Mouse (Mus musculus): ENCODE measurements around the gene Tmtc2. TPM values are rescaled to one million over a fixed set of nuclear protein-coding genes. Genes with fewer than 3 reads are reported as not detected.

The Tmtc2 gene
- polyA plus RNA-seq, 1 experiment = 1.1 TPM

DNA sequence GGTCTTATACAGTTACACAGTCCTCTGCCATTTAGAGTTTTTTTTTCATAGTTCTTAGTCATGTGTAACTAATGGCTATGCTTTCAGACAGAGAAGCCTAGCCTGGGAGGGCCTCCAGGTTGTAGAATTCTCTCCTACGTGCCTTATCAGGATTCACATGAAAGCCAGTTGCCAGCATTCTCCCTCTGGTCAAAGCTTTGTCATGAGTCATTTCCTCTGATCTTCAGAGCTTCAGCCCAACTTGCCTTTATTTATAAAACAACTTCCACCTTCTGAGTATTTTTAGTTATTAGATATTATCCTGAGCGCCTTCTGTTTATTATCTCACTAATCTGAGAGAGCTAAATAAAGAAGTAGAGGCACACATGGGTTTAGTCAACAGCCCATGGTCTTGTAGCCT lies 5.1 kb upstream of the Tmtc2 start:
- H3K4me3 ChIP-seq (ENCODE audit: low read depth, low read length) = no peak overlapping the region
- no peaks in the 10 kb centered on the region for H3K36me3 ChIP-seq (ENCODE audit: control insufficient read depth, insufficient read depth, low read length, poor library complexity, severe bottlenecking)
- H3K9ac ChIP-seq (ENCODE audit: low read depth, poor library complexity, severe bottlenecking) = no peak overlapping the region
- no peaks in the 10 kb centered on the region for H3K9me3 ChIP-seq (replicated peaks; ENCODE audit: control insufficient read depth, insufficient read depth, low read length, poor library complexity, severe bottlenecking)
- no peak overlapping the region for H3K27ac ChIP-seq (ENCODE audit: insufficient read depth, low read length)
- TF ChIP-seq CTCF (IDR thresholded peaks at IDR 0.05; ENCODE audit: low read depth, low read length) (no peak), POLR2A (IDR thresholded peaks at IDR 0.05; ENCODE audit: insufficient read depth, low read length) (no peak), EP300 (IDR thresholded peaks at IDR 0.05; ENCODE audit: insufficient read depth, low read depth, low read length) (no peak)
- H3K4me1 ChIP-seq (ENCODE audit: control insufficient read depth, insufficient read depth, low read length) = no peaks in the 10 kb centered on the region
- no peaks in the 10 kb centered on the region for H3K27me3 ChIP-seq (ENCODE audit: control insufficient read depth, insufficient read depth, low read length, poor library complexity, severe bottlenecking)

- Histone ChIP-seq H3K9me3 (replicated peaks; ENCODE audit: control insufficient read depth, insufficient read depth, low read length, poor library complexity, severe bottlenecking) (no peaks in the 10 kb centered on the region), H3K27me3 (ENCODE audit: control insufficient read depth, insufficient read depth, low read length, poor library complexity, severe bottlenecking) (no peaks in the 10 kb centered on the region), H3K4me3 (ENCODE audit: low read depth, low read length) (no peak overlapping the region), H3K9ac (ENCODE audit: low read depth, poor library complexity, severe bottlenecking) (no peak overlapping the region), H3K27ac (ENCODE audit: insufficient read depth, low read length) (no peak overlapping the region), H3K4me1 (ENCODE audit: control insufficient read depth, insufficient read depth, low read length) (no peaks in the 10 kb centered on the region), H3K36me3 (ENCODE audit: control insufficient read depth, insufficient read depth, low read length, poor library complexity, severe bottlenecking) (no peaks in the 10 kb centered on the region)
- no peak for TF ChIP-seq CTCF (IDR thresholded peaks at IDR 0.05; ENCODE audit: low read depth, low read length)
- no peak for TF ChIP-seq EP300 (IDR thresholded peaks at IDR 0.05; ENCODE audit: insufficient read depth, low read depth, low read length)
- no peak for TF ChIP-seq POLR2A (IDR thresholded peaks at IDR 0.05; ENCODE audit: insufficient read depth, low read length)
Measured at GRCm38 (mm10) chr10:105578291-105578845, 4.1 kb upstream of the Tmtc2 start.

DNA sequence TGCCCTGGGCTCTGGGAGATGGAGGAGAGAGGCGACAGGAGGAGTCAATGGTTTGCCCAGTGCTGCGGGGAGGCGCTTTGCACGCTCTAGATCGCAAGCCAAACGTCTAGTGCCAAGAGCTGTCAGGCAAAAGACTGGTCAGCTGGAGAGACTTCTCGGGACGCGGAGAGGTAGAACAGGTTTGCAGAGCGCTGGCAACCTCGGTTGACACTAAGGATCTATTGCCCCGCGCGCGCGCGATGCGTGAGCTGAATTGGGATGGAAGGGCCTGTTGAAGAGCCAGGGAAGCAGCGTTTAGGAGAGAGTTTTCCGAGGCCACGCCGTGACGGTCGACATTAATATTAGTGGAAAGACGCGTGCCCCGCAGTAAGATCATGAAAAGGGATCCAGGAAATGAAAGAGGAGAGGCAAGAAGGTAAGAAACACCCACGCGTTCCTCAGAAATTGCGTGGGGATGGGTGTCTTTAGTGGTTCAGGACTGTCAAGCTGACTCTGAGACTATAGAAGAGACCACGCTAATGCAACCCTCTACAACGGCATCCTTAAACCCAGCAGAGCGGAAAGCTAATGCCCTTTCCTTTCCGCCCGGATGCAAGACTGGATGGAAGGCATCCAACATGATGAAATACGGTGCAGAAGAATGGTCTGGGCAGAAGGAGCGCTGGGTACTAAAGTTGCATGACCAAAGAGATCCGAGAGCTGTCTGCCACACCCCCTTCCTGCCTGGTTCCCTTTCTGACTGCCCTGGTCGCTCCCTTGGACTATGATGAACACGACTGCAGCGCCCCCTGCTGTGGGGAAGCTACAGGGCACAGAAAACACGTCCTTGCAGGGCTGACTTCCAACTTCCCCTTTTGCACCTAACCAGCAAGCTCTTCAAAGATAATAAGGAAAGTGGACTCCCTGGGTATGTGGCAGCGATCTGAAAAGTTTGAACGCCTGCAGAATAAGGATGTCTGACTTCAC lies 727 bp upstream of the Tmtc2 start:
- Histone ChIP-seq H3K4me3 (ENCODE audit: low read depth, low read length) (peak overlapping the region; percentile 77), H3K27me3 (ENCODE audit: control insufficient read depth, insufficient read depth, low read length, poor library complexity, severe bottlenecking) (peaks cover 3% of the 10 kb centered on the region), H3K9ac (ENCODE audit: low read depth, poor library complexity, severe bottlenecking) (no peak overlapping the region), H3K4me1 (ENCODE audit: control insufficient read depth, insufficient read depth, low read length) (peaks cover 1% of the 10 kb centered on the region), H3K27ac (ENCODE audit: insufficient read depth, low read length) (no peak overlapping the region), H3K9me3 (replicated peaks; ENCODE audit: control insufficient read depth, insufficient read depth, low read length, poor library complexity, severe bottlenecking) (no peaks in the 10 kb centered on the region), H3K36me3 (ENCODE audit: control insufficient read depth, insufficient read depth, low read length, poor library complexity, severe bottlenecking) (no peaks in the 10 kb centered on the region)
- TF ChIP-seq POLR2A (IDR thresholded peaks at IDR 0.05; ENCODE audit: insufficient read depth, low read length) (no peak), CTCF (IDR thresholded peaks at IDR 0.05; ENCODE audit: low read depth, low read length) (peak; percentile 86), EP300 (IDR thresholded peaks at IDR 0.05; ENCODE audit: insufficient read depth, low read depth, low read length) (no peak)

DNA sequence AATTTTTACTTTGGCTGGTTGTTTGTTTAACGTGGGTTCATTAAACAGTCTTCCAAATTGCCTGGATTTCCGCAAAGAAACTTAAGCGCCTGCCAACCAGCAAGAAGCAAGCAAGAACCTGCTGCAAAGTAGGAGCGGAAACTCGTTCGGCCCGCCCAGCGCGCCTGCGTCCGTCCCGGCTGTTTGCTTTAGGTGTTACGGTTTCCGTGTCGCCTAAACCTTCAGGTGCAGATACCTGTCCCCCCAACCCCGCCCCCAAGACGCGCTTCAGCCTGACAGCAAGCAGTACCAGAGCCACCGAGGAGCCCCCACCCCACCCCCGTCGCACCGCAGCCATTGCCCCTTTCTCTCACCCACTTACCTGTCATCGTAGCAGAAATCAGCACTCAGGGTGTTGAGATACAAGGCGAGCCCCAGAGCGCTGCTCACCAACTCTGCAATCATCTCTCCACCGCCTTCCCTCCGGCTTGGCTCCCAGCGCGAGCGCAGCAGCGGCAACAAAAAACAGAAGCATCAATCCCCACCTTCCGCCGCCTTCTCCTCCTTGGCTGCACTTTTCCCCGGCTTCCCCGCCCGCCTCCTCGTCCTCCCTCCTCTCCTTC lies 844 bp downstream of the Tmtc2 start:
- Histone ChIP-seq H3K9me3 (replicated peaks; ENCODE audit: control insufficient read depth, insufficient read depth, low read length, poor library complexity, severe bottlenecking) (no peaks in the 10 kb centered on the region), H3K27ac (ENCODE audit: insufficient read depth, low read length) (no peak overlapping the region), H3K27me3 (ENCODE audit: control insufficient read depth, insufficient read depth, low read length, poor library complexity, severe bottlenecking) (peaks cover 3% of the 10 kb centered on the region), H3K4me1 (ENCODE audit: control insufficient read depth, insufficient read depth, low read length) (peaks cover 1% of the 10 kb centered on the region), H3K4me3 (ENCODE audit: low read depth, low read length) (peak overlapping the region; percentile 77), H3K9ac (ENCODE audit: low read depth, poor library complexity, severe bottlenecking) (peak overlapping the region; percentile 68), H3K36me3 (ENCODE audit: control insufficient read depth, insufficient read depth, low read length, poor library complexity, severe bottlenecking) (no peaks in the 10 kb centered on the region)
- no peak for TF ChIP-seq CTCF (IDR thresholded peaks at IDR 0.05; ENCODE audit: low read depth, low read length)

- TF ChIP-seq POLR2A (IDR thresholded peaks at IDR 0.05; ENCODE audit: insufficient read depth, low read length) (no peak), CTCF (IDR thresholded peaks at IDR 0.05; ENCODE audit: low read depth, low read length) (no peak), EP300 (IDR thresholded peaks at IDR 0.05; ENCODE audit: insufficient read depth, low read depth, low read length) (no peak)
- Histone ChIP-seq H3K9ac (ENCODE audit: low read depth, poor library complexity, severe bottlenecking) (no peak overlapping the region; the same call in 1 of the 2 replicates), H3K4me1 (ENCODE audit: control insufficient read depth, insufficient read depth, low read length) (peaks cover 1% of the 10 kb centered on the region), H3K36me3 (ENCODE audit: control insufficient read depth, insufficient read depth, low read length, poor library complexity, severe bottlenecking) (no peaks in the 10 kb centered on the region), H3K9me3 (replicated peaks; ENCODE audit: control insufficient read depth, insufficient read depth, low read length, poor library complexity, severe bottlenecking) (no peaks in the 10 kb centered on the region), H3K27ac (ENCODE audit: insufficient read depth, low read length) (no peak overlapping the region), H3K27me3 (ENCODE audit: control insufficient read depth, insufficient read depth, low read length, poor library complexity, severe bottlenecking) (peaks cover 3% of the 10 kb centered on the region), H3K4me3 (ENCODE audit: low read depth, low read length) (peak overlapping the region; percentile 48)
Measured at GRCm38 (mm10) chr10:105572829-105573228, 1.4 kb downstream of the Tmtc2 start.

DNA sequence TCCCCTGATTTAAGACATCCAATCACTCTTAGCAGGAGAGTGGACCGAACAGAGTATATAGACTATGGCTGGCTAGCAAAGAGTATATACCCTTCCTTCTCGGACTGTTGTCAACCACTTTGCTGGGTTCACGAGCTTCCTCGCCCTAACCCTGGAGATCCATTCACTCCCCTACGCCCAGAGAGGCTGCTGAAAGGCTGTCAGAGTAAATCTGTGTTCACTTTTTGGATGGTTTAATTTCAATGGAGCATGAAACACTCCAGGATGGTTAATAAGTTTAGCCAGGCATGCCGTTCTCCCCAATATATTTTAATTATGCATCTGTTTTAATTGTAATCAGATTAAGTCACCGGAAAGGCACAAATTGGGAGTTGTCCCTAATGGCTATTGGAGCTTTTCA lies 1.9 kb downstream of the Tmtc2 start:
- H3K9me3 ChIP-seq (replicated peaks; ENCODE audit: control insufficient read depth, insufficient read depth, low read length, poor library complexity, severe bottlenecking) = no peaks in the 10 kb centered on the region
- TF ChIP-seq EP300 (IDR thresholded peaks at IDR 0.05; ENCODE audit: insufficient read depth, low read depth, low read length) (no peak), POLR2A (IDR thresholded peaks at IDR 0.05; ENCODE audit: insufficient read depth, low read length) (no peak), CTCF (IDR thresholded peaks at IDR 0.05; ENCODE audit: low read depth, low read length) (no peak)
- no peak overlapping the region for H3K4me3 ChIP-seq (ENCODE audit: low read depth, low read length)
- no peaks in the 10 kb centered on the region for H3K36me3 ChIP-seq (ENCODE audit: control insufficient read depth, insufficient read depth, low read length, poor library complexity, severe bottlenecking)
- H3K27me3 ChIP-seq (ENCODE audit: control insufficient read depth, insufficient read depth, low read length, poor library complexity, severe bottlenecking) = peaks cover 3% of the 10 kb centered on the region
- H3K27ac ChIP-seq (ENCODE audit: insufficient read depth, low read length) = no peak overlapping the region
- H3K4me1 ChIP-seq (ENCODE audit: control insufficient read depth, insufficient read depth, low read length) = peaks cover 1% of the 10 kb centered on the region
- H3K9ac ChIP-seq (ENCODE audit: low read depth, poor library complexity, severe bottlenecking) = no peak overlapping the region

All from ES-Bruce4 (cell line).